30 mouse cellular contexts compared by ENCODE assay signal in the genomic region with DNA sequence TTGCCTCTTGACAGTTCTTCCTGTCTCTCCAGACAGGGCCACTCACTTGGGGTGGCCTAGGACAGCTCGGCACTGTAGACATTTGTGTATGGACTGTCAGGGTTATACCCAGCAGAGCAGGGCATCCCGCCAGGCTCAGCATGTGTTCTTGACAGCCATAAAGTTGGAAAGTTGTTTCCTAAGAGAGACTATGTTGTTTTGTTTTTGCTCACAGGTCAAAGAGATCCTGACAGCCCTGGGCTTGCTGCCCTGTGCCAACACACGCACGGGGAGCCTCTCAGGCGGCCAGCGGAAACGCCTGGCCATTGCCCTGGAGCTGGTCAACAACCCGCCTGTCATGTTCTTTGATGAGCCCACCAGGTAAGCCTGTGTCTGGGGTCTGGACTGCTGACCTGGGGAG. TPM values are rescaled to one million over a fixed set of nuclear protein-coding genes. Genes with fewer than 3 reads are reported as not detected.
"Had no signal": no experiment of that assay in that cellular context is flagged by ENCODE, and none has a peak within 500 bp of the region (broad histone marks: within the 10 kb centered on the region; RNA-seq: fewer than 3 reads in every experiment).

No protein-coding gene starts in this region.

- H3K4me3 ChIP-seq: left cerebral cortex, adult 2 months; limb, embryonic 10.5 days; limb, embryonic 13.5 days; liver, embryonic 15.5 days had no signal

- H3K27ac ChIP-seq: kidney, postnatal 0 days; left cerebral cortex, adult 2 months; limb, embryonic 10.5 days; limb, embryonic 13.5 days; liver, embryonic 15.5 days; stomach, postnatal 0 days had no signal

- H3K4me1 ChIP-seq: limb, embryonic 13.5 days had no signal

- DNase-seq: kidney, adult 2 months; kidney, postnatal 25 days; layer of hippocampus, postnatal 36 days; liver; lung, adult 2 months; lung, postnatal 14 days; lung, postnatal 4 days; midbrain, embryonic 14.5 days; right cerebral cortex, adult 18-20 months; right cerebral cortex, postnatal 14 days; right cerebral cortex, postnatal 4 days; thymus, adult 2 months; thymus, postnatal 14 days; thymus, postnatal 4 days had no signal

RNA-seq across cellular contexts. Expression of gene Tff3, which starts 25.6 kb away (rescaled TPM):
- total RNA-seq: layer of hippocampus, adult 8-10 months; layer of hippocampus, postnatal 10 days; layer of hippocampus, postnatal 36 days; left cerebral cortex, adult 2 months; left cerebral cortex, postnatal 10 days; megakaryocyte progenitor cell, adult 5-6 weeks; megakaryocyte-erythroid progenitor cell, adult 5-6 weeks; midbrain, postnatal 0 days had no signal
- polyA plus RNA-seq: kidney, adult 2 months; kidney, embryonic 14.5 days; limb, embryonic 10.5 days; limb, embryonic 13.5 days; lung, adult 2 months; neural tube, embryonic 14.5 days had no signal

RNA-seq across cellular contexts. Expression of gene Tff2, which starts 40.3 kb away (rescaled TPM):
- total RNA-seq: layer of hippocampus, adult 8-10 months; layer of hippocampus, postnatal 10 days; layer of hippocampus, postnatal 36 days; left cerebral cortex, adult 2 months; left cerebral cortex, postnatal 10 days; megakaryocyte progenitor cell, adult 5-6 weeks; megakaryocyte-erythroid progenitor cell, adult 5-6 weeks; midbrain, postnatal 0 days had no signal
- polyA plus RNA-seq: limb, embryonic 10.5 days; limb, embryonic 13.5 days; liver, embryonic 15.5 days; midbrain, embryonic 11.5 days; midbrain, embryonic 14.5 days; midbrain, postnatal 0 days; neural tube, embryonic 11.5 days; neural tube, embryonic 14.5 days had no signal
